ENCODE assay signal across 25 mouse cellular contexts in genomic region chr8:126835554-126835953, GRCm38 (mm10).
DNase-seq lines count a peak whose midpoint lies in the region; ATAC-seq and TF ChIP-seq lines count a peak whose summit lies in the region.
"Had no signal": no experiment of that assay in that cellular context is flagged by ENCODE, and none has a peak within 500 bp of the region (broad histone marks: within the 10 kb centered on the region; RNA-seq: fewer than 3 reads in every experiment).

No protein-coding gene starts in this region.

- no peaks in the 10 kb centered on the region for H3K27me3 ChIP-seq in heart, embryonic 16.5 days (ENCODE audit: control insufficient read depth, insufficient read depth, low read length)
- no peaks in the 10 kb centered on the region for H3K27me3 ChIP-seq in heart, embryonic 11.5 days (ENCODE audit: control insufficient read depth, insufficient read depth, low read length)
- H3K27me3 ChIP-seq in MEL (ENCODE audit: control insufficient read depth in 1 of 2, insufficient read depth in 2 of 2, low read length in 2 of 2): no peaks in the 10 kb centered on the region
- H3K27me3 ChIP-seq in limb, embryonic 10.5 days (ENCODE audit: low read depth, poor library complexity, severe bottlenecking): no peaks in the 10 kb centered on the region
- H3K27me3 ChIP-seq: liver, embryonic 15.5 days; lung, embryonic 15.5 days had no signal

- H3K4me3 ChIP-seq in heart, embryonic 16.5 days (ENCODE audit: low read length): no peak overlapping the region
- no peak overlapping the region for H3K4me3 ChIP-seq in heart, embryonic 11.5 days (ENCODE audit: low read depth, low read length)
- peak overlapping the region in 1 of 2 experiments; percentile 20; a peak in 2 of 4 replicates for H3K4me3 ChIP-seq in MEL (ENCODE audit: control insufficient read depth in 1 of 2, insufficient read depth in 1 of 2, low read depth in 2 of 2, low read length in 2 of 2)
- H3K4me3 ChIP-seq in bone marrow, adult 2 months (replicated peaks; ENCODE audit: control insufficient read depth, low read depth, low read length): no peak overlapping the region
- H3K4me3 ChIP-seq in limb, embryonic 10.5 days: no peak overlapping the region
- H3K4me3 ChIP-seq: erythroblast, embryonic 14.5 days; liver, embryonic 15.5 days; lung, embryonic 15.5 days had no signal

- WGBS in heart, embryonic 16.5 days: 78% methylated on average over 7 of the region's 7 CpGs
- WGBS in heart, embryonic 11.5 days (ENCODE audit: insufficient replicate concordance): 82% methylated on average over 7 of the region's 7 CpGs
- WGBS in bone marrow, adult 2 months: 25% methylated on average over 7 of the region's 7 CpGs
- 85% methylated on average over 7 of the region's 7 CpGs for WGBS in limb, embryonic 10.5 days

- no peak for ATAC-seq in heart, embryonic 16.5 days (replicated peaks; ENCODE audit: extremely low read depth, insufficient read depth, low FRiP score)
- no peak for ATAC-seq in heart, embryonic 11.5 days (replicated peaks; ENCODE audit: insufficient number of reproducible peaks, low FRiP score, low TSS enrichment)
- ATAC-seq: forebrain, postnatal 0 days; midbrain, embryonic 16.5 days had no signal

- no peak for TF ChIP-seq POLR2A in MEL (IDR thresholded peaks at IDR 0.05; ENCODE audit: control insufficient read depth in 1 of 2, insufficient read depth in 1 of 2, low read depth in 1 of 2, low read length in 2 of 2, poor library complexity in 1 of 2)
- TF ChIP-seq POLR2A in bone marrow, adult 2 months (IDR thresholded peaks at IDR 0.05; ENCODE audit: borderline replicate concordance, control insufficient read depth, low read depth, low read length): no peak

- no peak for TF ChIP-seq CTCF in MEL (IDR thresholded peaks at IDR 0.05 in 2 of 3, conservative IDR thresholded peaks at IDR 0.05 in 1 of 3; ENCODE audit: control insufficient read depth in 1 of 3, insufficient read depth in 1 of 3, low read depth in 2 of 3, low read length in 3 of 3, poor library complexity in 1 of 3, severe bottlenecking in 1 of 3)
- TF ChIP-seq CTCF in bone marrow, adult 2 months (IDR thresholded peaks at IDR 0.05; ENCODE audit: control insufficient read depth, insufficient read depth, low read length): no peak

- peaks cover 76% of the 10 kb centered on the region for H3K4me1 ChIP-seq in heart, embryonic 16.5 days (ENCODE audit: control insufficient read depth, insufficient read depth, low read length)
- H3K4me1 ChIP-seq in heart, embryonic 11.5 days (ENCODE audit: control insufficient read depth, insufficient read depth, low read length): peaks cover 44% of the 10 kb centered on the region
- peaks cover 21 to 50% of the 10 kb centered on the region in 2 experiments for H3K4me1 ChIP-seq in MEL (ENCODE audit: control insufficient read depth in 1 of 2, insufficient read depth in 2 of 2, low read length in 2 of 2)
- H3K4me1 ChIP-seq in bone marrow, adult 2 months (ENCODE audit: control insufficient read depth, insufficient read depth, low read length): peaks cover 37% of the 10 kb centered on the region
- H3K4me1 ChIP-seq in limb, embryonic 10.5 days: peaks cover 69% of the 10 kb centered on the region

- no peaks in the 10 kb centered on the region; the same call in 1 of the 2 replicates for H3K79me2 ChIP-seq in MEL (ENCODE audit: control insufficient read depth, insufficient read depth, low read length, poor library complexity)

- no peak overlapping the region for H3K9ac ChIP-seq in heart, embryonic 16.5 days (ENCODE audit: low read length)
- H3K9ac ChIP-seq in heart, embryonic 11.5 days (ENCODE audit: low read depth, low read length): no peak overlapping the region
- peak overlapping the region; percentile 58 for H3K9ac ChIP-seq in MEL (ENCODE audit: control insufficient read depth, low read depth, low read length, poor library complexity, severe bottlenecking)
- H3K9ac ChIP-seq: forebrain, postnatal 0 days; hindbrain, embryonic 14.5 days; liver, embryonic 15.5 days; lung, embryonic 15.5 days had no signal

- no peak overlapping the region for H3K4me2 ChIP-seq in heart, embryonic 16.5 days (ENCODE audit: low read depth, low read length)
- H3K4me2 ChIP-seq in heart, embryonic 11.5 days: no peak overlapping the region
- H3K4me2 ChIP-seq: hindbrain, embryonic 14.5 days; liver, embryonic 15.5 days; lung, embryonic 15.5 days; midbrain, embryonic 11.5 days had no signal

- no peaks in the 10 kb centered on the region for H3K36me3 ChIP-seq in heart, embryonic 16.5 days (ENCODE audit: control insufficient read depth, insufficient read depth)
- H3K36me3 ChIP-seq in heart, embryonic 11.5 days (ENCODE audit: control insufficient read depth, insufficient read depth, low read length): no peaks in the 10 kb centered on the region
- peaks cover 0 to 34% of the 10 kb centered on the region in 2 experiments; a peak in 2 of 4 replicates for H3K36me3 ChIP-seq in MEL (ENCODE audit: control insufficient read depth in 1 of 2, insufficient read depth in 2 of 2, low read length in 2 of 2)
- no peaks in the 10 kb centered on the region for H3K36me3 ChIP-seq in limb, embryonic 10.5 days
- H3K36me3 ChIP-seq: liver, embryonic 15.5 days; lung, embryonic 15.5 days had no signal

- DNase-seq in MEL (ENCODE audit: low read depth, low spot score): peak; percentile 44
- no peak for DNase-seq in limb, embryonic 10.5 days (ENCODE audit: low spot score)
- DNase-seq in T-cell, adult 2 months (ENCODE audit: low spot score): no peak
- no peak for DNase-seq in layer of hippocampus, postnatal 10 days (ENCODE audit: low spot score in 2 of 2)
- DNase-seq: adrenal gland, adult 8-10 months; B cell, adult 2 months; cerebellum, adult 8-10 months; cerebellum, postnatal 25 days; forebrain, postnatal 0 days; gastrocnemius, postnatal 14 days; heart, postnatal 4 days; kidney, adult 8-10 months; kidney, postnatal 10 days; right cerebral cortex, adult 18-20 months; right cerebral cortex, postnatal 4 days; thymus, postnatal 14 days had no signal

- H3K9me3 ChIP-seq in heart, embryonic 16.5 days (replicated peaks; ENCODE audit: control insufficient read depth, low read length): no peaks in the 10 kb centered on the region
- H3K9me3 ChIP-seq in heart, embryonic 11.5 days (replicated peaks; ENCODE audit: control insufficient read depth, low read length): no peaks in the 10 kb centered on the region
- H3K9me3 ChIP-seq in MEL (replicated peaks; ENCODE audit: insufficient read depth, low read length): no peaks in the 10 kb centered on the region
- no peaks in the 10 kb centered on the region for H3K9me3 ChIP-seq in limb, embryonic 10.5 days (replicated peaks)
- H3K9me3 ChIP-seq: liver, embryonic 15.5 days; lung, embryonic 15.5 days had no signal

- peak overlapping the region; percentile 32; the same call in 1 of the 2 replicates for H3K27ac ChIP-seq in heart, embryonic 16.5 days (ENCODE audit: low read length)
- H3K27ac ChIP-seq in heart, embryonic 11.5 days (ENCODE audit: low read depth, low read length): no peak overlapping the region
- H3K27ac ChIP-seq in MEL (ENCODE audit: control insufficient read depth, low read depth, low read length): peak overlapping the region; percentile 84
- peak overlapping the region; percentile 39 for H3K27ac ChIP-seq in bone marrow, adult 2 months (ENCODE audit: control insufficient read depth, insufficient read depth, low read depth, low read length, poor library complexity)
- 0 out of 2 replicates have a peak overlapping the region, but pooled peaks have one; percentile 37 for H3K27ac ChIP-seq in limb, embryonic 10.5 days
- H3K27ac ChIP-seq: hindbrain, embryonic 14.5 days; liver, embryonic 15.5 days; lung, embryonic 15.5 days had no signal

- TF ChIP-seq RAD21 in MEL (IDR thresholded peaks at IDR 0.05; ENCODE audit: low read depth, low read length): no peak

- TF ChIP-seq EP300 in MEL (IDR thresholded peaks at IDR 0.05; ENCODE audit: low read depth in 1 of 2, low read length in 2 of 2): 0 out of 4 replicates have a peak, but pooled peaks of 1 of the 2 experiments have one; percentile 45

TF ChIP-seq in MEL, 35 proteins besides CTCF, POLR2A, EP300 and RAD21:
- no peak for TF ChIP-seq MXI1 (IDR thresholded peaks at IDR 0.05; ENCODE audit: low read depth, low read length)
- peak; percentile 62; the same call in 1 of the 2 replicates for TF ChIP-seq ETS1 (IDR thresholded peaks at IDR 0.05; ENCODE audit: low read depth, low read length)
- TF ChIP-seq POLR2AphosphoS5 (IDR thresholded peaks at IDR 0.05; ENCODE audit: borderline replicate concordance, low read depth, low read length): no peak
- peak; percentile 78 for TF ChIP-seq ZNF384 (IDR thresholded peaks at IDR 0.05; ENCODE audit: low read depth, low read length)
- TF ChIP-seq TBP (IDR thresholded peaks at IDR 0.05; ENCODE audit: low read depth, low read length): 0 out of 2 replicates have a peak, but pooled peaks have one; percentile 21
TF ChIP-seq in MEL: peak in this region for 3.
